Mouse (Mus musculus): ENCODE results near the gene Cs.

The Cs gene

GRCm38 (mm10) chr10:128411211-128412054 lies 73.9 kb downstream of the Cs start, which contains the start of the genes Nabp2 and Rnf41:
TSS of gene Nabp2 (minus strand) at chr10:128411492.
TSS of gene Rnf41 (plus strand) at chr10:128411657.
- peak; percentile 97 for DNase-seq

- no peak for DNase-seq
These were observed 74.5 kb downstream of the Cs start for GRCm38 (mm10) chr10:128412055-128412381.
